Mouse (Mus musculus): ENCODE measurements around the gene Mdm2. TPM values are rescaled to one million over a fixed set of nuclear protein-coding genes. Genes with fewer than 3 reads are reported as not detected.
A peak's percentile ranks its signal among the peaks of the same experiment; 100 is the strongest.
"Not testable (repeated sequence)": the region's sequence is repeated elsewhere in the genome, so short reads cannot be mapped to it uniquely, and the experiment has no call there.

Mdm2 gene
- 47.2 and 48.4 TPM in 2 replicates for polyA plus RNA-seq (2014; fragmentation: Nextera tagmentation; extraction: Ambion mirVana)

GRCm38 (mm10) chr10:117710604-117711141 lies at the start of gene Mdm2:
Gene Mdm2, minus strand, starts transcription at chr10:117710758.
- ATAC-seq (ENCODE audit: low FRiP score) = peak; percentile 94
- Histone ChIP-seq H3K4me2 (replicated peaks) (peak within 1 kb of the TSS; percentile 81), H3K27me3 (ENCODE audit: control insufficient read depth, insufficient read depth, low read length) (no peaks in the 10 kb centered on the region), H3K4me3 (replicated peaks; ENCODE audit: low read length) (peak within 1 kb of the TSS; percentile 96), H3K9ac (peak within 1 kb of the TSS; percentile 100), H3K36me3 (replicated peaks; ENCODE audit: control insufficient read depth, insufficient read depth) (peaks cover 23% of the 10 kb centered on the region), H3K9me3 (ENCODE audit: control insufficient read depth, low read length) (no peaks in the 10 kb centered on the region), H3K4me1 (replicated peaks; ENCODE audit: control insufficient read depth, insufficient read depth, low read length) (peaks cover 13% of the 10 kb centered on the region), H3K27ac (peak within 1 kb of the TSS; percentile 100)
- WGBS = under 1% methylated on average over 52 of the region's 52 CpGs
- peak; percentile 98 for DNase-seq (ENCODE audit: low spot score)

GRCm38 (mm10) chr10:117759844-117760630 lies 49.5 kb upstream of the Mdm2 start:
- no peaks in the 10 kb centered on the region for H3K9me3 ChIP-seq (ENCODE audit: control insufficient read depth, low read length)
- H3K36me3 ChIP-seq (replicated peaks; ENCODE audit: control insufficient read depth, insufficient read depth) = peaks cover 96% of the 10 kb centered on the region
- WGBS = 97% methylated on average over 10 of the region's 10 CpGs
- no peak overlapping the region for H3K4me2 ChIP-seq (replicated peaks)
- no peak overlapping the region for H3K27ac ChIP-seq
- H3K4me1 ChIP-seq (replicated peaks; ENCODE audit: control insufficient read depth, insufficient read depth, low read length) = no peaks in the 10 kb centered on the region
- DNase-seq (ENCODE audit: low spot score) = no peak
- ATAC-seq (ENCODE audit: low FRiP score) = no peak
- no peaks in the 10 kb centered on the region for H3K27me3 ChIP-seq (ENCODE audit: control insufficient read depth, insufficient read depth, low read length)
- H3K4me3 ChIP-seq (replicated peaks; ENCODE audit: low read length) = no peak overlapping the region
- no peak overlapping the region for H3K9ac ChIP-seq

GRCm38 (mm10) chr10:117758749-117759727 lies 48.5 kb upstream of the Mdm2 start:
- Histone ChIP-seq H3K36me3 (replicated peaks; ENCODE audit: control insufficient read depth, insufficient read depth) (peaks cover 93% of the 10 kb centered on the region), H3K9me3 (ENCODE audit: control insufficient read depth, low read length) (no peaks in the 10 kb centered on the region), H3K4me1 (replicated peaks; ENCODE audit: control insufficient read depth, insufficient read depth, low read length) (no peaks in the 10 kb centered on the region), H3K4me3 (replicated peaks; ENCODE audit: low read length) (no peak overlapping the region), H3K27me3 (ENCODE audit: control insufficient read depth, insufficient read depth, low read length) (no peaks in the 10 kb centered on the region), H3K4me2 (replicated peaks) (no peak overlapping the region), H3K27ac (no peak overlapping the region), H3K9ac (no peak overlapping the region)
- no peak for ATAC-seq (ENCODE audit: low FRiP score)
- no peak for DNase-seq (ENCODE audit: low spot score)
- 89% methylated on average over 18 of the region's 18 CpGs for WGBS

GRCm38 (mm10) chr10:117758344-117758743 lies 47.8 kb upstream of the Mdm2 start:
- not testable (repeated sequence) for H3K4me2 ChIP-seq (replicated peaks); H3K27ac ChIP-seq; H3K27me3 ChIP-seq (ENCODE audit: control insufficient read depth, insufficient read depth, low read length); H3K4me1 ChIP-seq (replicated peaks; ENCODE audit: control insufficient read depth, insufficient read depth, low read length); ATAC-seq (ENCODE audit: low FRiP score); H3K4me3 ChIP-seq (replicated peaks; ENCODE audit: low read length); DNase-seq (ENCODE audit: low spot score); H3K9me3 ChIP-seq (ENCODE audit: control insufficient read depth, low read length); H3K9ac ChIP-seq
- H3K36me3 ChIP-seq (replicated peaks; ENCODE audit: control insufficient read depth, insufficient read depth) = peaks cover 86% of the 10 kb centered on the region
- WGBS = 96% methylated on average over 3 of the region's 3 CpGs

GRCm38 (mm10) chr10:117757796-117758342 lies 47.3 kb upstream of the Mdm2 start:
- H3K9ac ChIP-seq = no peak overlapping the region
- no peak overlapping the region for H3K27ac ChIP-seq
- no peaks in the 10 kb centered on the region for H3K4me1 ChIP-seq (replicated peaks; ENCODE audit: control insufficient read depth, insufficient read depth, low read length)
- no peak overlapping the region for H3K4me2 ChIP-seq (replicated peaks)
- H3K4me3 ChIP-seq (replicated peaks; ENCODE audit: low read length) = no peak overlapping the region
- WGBS = 94% methylated on average over 7 of the region's 7 CpGs
- H3K36me3 ChIP-seq (replicated peaks; ENCODE audit: control insufficient read depth, insufficient read depth) = peaks cover 84% of the 10 kb centered on the region
- H3K9me3 ChIP-seq (ENCODE audit: control insufficient read depth, low read length) = no peaks in the 10 kb centered on the region
- ATAC-seq (ENCODE audit: low FRiP score) (no peak), DNase-seq (ENCODE audit: low spot score) (no peak)
- no peaks in the 10 kb centered on the region for H3K27me3 ChIP-seq (ENCODE audit: control insufficient read depth, insufficient read depth, low read length)

- DNase-seq (ENCODE audit: low spot score) (no peak), ATAC-seq (ENCODE audit: low FRiP score) (no peak)
- no peak overlapping the region for H3K4me3 ChIP-seq (replicated peaks; ENCODE audit: low read length)
- H3K9ac ChIP-seq = no peak overlapping the region
- H3K9me3 ChIP-seq (ENCODE audit: control insufficient read depth, low read length) = no peaks in the 10 kb centered on the region
- H3K36me3 ChIP-seq (replicated peaks; ENCODE audit: control insufficient read depth, insufficient read depth) = peaks cover 83% of the 10 kb centered on the region
- H3K27me3 ChIP-seq (ENCODE audit: control insufficient read depth, insufficient read depth, low read length) = no peaks in the 10 kb centered on the region
- WGBS = 97% methylated on average over 1 of the region's 1 CpGs
- H3K27ac ChIP-seq = no peak overlapping the region
- no peaks in the 10 kb centered on the region for H3K4me1 ChIP-seq (replicated peaks; ENCODE audit: control insufficient read depth, insufficient read depth, low read length)
- no peak overlapping the region for H3K4me2 ChIP-seq (replicated peaks)
These were observed 46.7 kb upstream of the Mdm2 start for GRCm38 (mm10) chr10:117757259-117757658.

GRCm38 (mm10) chr10:117756784-117757183 lies 46.2 kb upstream of the Mdm2 start:
- ATAC-seq (ENCODE audit: low FRiP score) = no peak
- Histone ChIP-seq H3K9ac (no peak overlapping the region), H3K36me3 (replicated peaks; ENCODE audit: control insufficient read depth, insufficient read depth) (peaks cover 83% of the 10 kb centered on the region)

GRCm38 (mm10) chr10:117755799-117756467 lies 45.4 kb upstream of the Mdm2 start:
- DNase-seq (ENCODE audit: low spot score) = no peak
- H3K9ac ChIP-seq = no peak overlapping the region
- H3K27ac ChIP-seq = no peak overlapping the region
- 95% methylated on average over 11 of the region's 11 CpGs for WGBS
- H3K4me3 ChIP-seq (replicated peaks; ENCODE audit: low read length) = no peak overlapping the region
- no peaks in the 10 kb centered on the region for H3K4me1 ChIP-seq (replicated peaks; ENCODE audit: control insufficient read depth, insufficient read depth, low read length)
- H3K4me2 ChIP-seq (replicated peaks) = no peak overlapping the region
- no peaks in the 10 kb centered on the region for H3K27me3 ChIP-seq (ENCODE audit: control insufficient read depth, insufficient read depth, low read length)
- H3K36me3 ChIP-seq (replicated peaks; ENCODE audit: control insufficient read depth, insufficient read depth) = peaks cover 82% of the 10 kb centered on the region
- H3K9me3 ChIP-seq (ENCODE audit: control insufficient read depth, low read length) = no peaks in the 10 kb centered on the region
- ATAC-seq (ENCODE audit: low FRiP score) = no peak

More at GRCm38 (mm10) chr10:117756784-117757183, 46.2 kb upstream of the Mdm2 start:
- no peak overlapping the region for H3K4me2 ChIP-seq (replicated peaks)
- 95% methylated on average over 5 of the region's 5 CpGs for WGBS
- H3K27me3 ChIP-seq (ENCODE audit: control insufficient read depth, insufficient read depth, low read length) = no peaks in the 10 kb centered on the region
- DNase-seq (ENCODE audit: low spot score) = no peak
- no peak overlapping the region for H3K27ac ChIP-seq
- no peak overlapping the region for H3K4me3 ChIP-seq (replicated peaks; ENCODE audit: low read length)
- H3K4me1 ChIP-seq (replicated peaks; ENCODE audit: control insufficient read depth, insufficient read depth, low read length) = no peaks in the 10 kb centered on the region
- no peaks in the 10 kb centered on the region for H3K9me3 ChIP-seq (ENCODE audit: control insufficient read depth, low read length)

All from hindbrain, embryonic 14.5 days (tissue).